Mouse (Mus musculus): ENCODE data around the gene Tmem240. TPM values are rescaled to one million over a fixed set of nuclear protein-coding genes. Genes with fewer than 3 reads are reported as not detected.

The Tmem240 gene
- polyA plus RNA-seq, 1 experiment from 2014 or later, result 10.1 TPM

GRCm38 (mm10) chr4:155774971-155775740 lies 40.6 kb downstream of the Tmem240 start:
- Histone ChIP-seq H3K27me3 (peaks cover 55% of the 10 kb centered on the region), H3K4me3 (replicated peaks) (peak overlapping the region; percentile 38), H3K9me3 (no peaks in the 10 kb centered on the region), H3K4me2 (replicated peaks) (peak overlapping the region; percentile 61), H3K27ac (peak overlapping the region; percentile 27), H3K4me1 (replicated peaks) (peaks cover 21% of the 10 kb centered on the region), H3K9ac (replicated peaks) (peak overlapping the region; percentile 54; the same call in 1 of the 2 replicates), H3K36me3 (no peaks in the 10 kb centered on the region)
- ATAC-seq, result no peak
- 71% methylated on average over 9 of the region's 9 CpGs for WGBS

GRCm38 (mm10) chr4:155775855-155776254 lies 41.3 kb downstream of the Tmem240 start:
- Histone ChIP-seq H3K4me2 (replicated peaks) (no peak overlapping the region), H3K4me1 (replicated peaks) (peaks cover 15% of the 10 kb centered on the region), H3K36me3 (no peaks in the 10 kb centered on the region), H3K27me3 (peaks cover 52% of the 10 kb centered on the region), H3K9me3 (no peaks in the 10 kb centered on the region), H3K27ac (no peak overlapping the region), H3K9ac (replicated peaks) (no peak overlapping the region), H3K4me3 (replicated peaks) (no peak overlapping the region)
- WGBS, result 88% methylated on average over 3 of the region's 3 CpGs
- ATAC-seq, result no peak

- H3K27ac ChIP-seq, result no peak overlapping the region
- no peaks in the 10 kb centered on the region for H3K9me3 ChIP-seq
- WGBS, result 30% methylated on average over 2 of the region's 2 CpGs
Observed at GRCm38 (mm10) chr4:155776704-155777335, 42.2 kb downstream of the Tmem240 start.

DNA sequence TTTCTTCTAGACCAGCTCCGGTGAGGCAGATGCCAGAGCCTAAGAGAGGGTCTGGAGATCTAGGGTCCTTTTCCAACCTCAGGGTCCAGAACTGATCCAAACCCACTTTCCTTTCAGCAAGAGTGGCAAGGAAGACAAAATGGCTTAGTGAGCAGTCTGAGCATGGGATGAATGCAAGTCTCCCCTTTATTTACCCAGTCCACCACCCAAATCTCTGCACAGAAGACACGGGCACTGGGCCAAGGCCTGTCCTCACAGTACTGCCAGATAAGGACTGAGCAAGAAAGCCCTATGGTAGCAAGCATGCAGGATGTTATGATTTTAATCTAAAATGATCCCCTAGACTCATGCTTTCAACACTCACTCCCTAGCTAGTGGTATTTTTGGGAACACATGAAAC lies 43.2 kb downstream of the Tmem240 start:
- H3K27ac ChIP-seq, result no peak overlapping the region

More at GRCm38 (mm10) chr4:155776704-155777335, 42.2 kb downstream of the Tmem240 start:
- ATAC-seq, result no peak
- peaks cover 15% of the 10 kb centered on the region for H3K4me1 ChIP-seq (replicated peaks)
- no peak overlapping the region for H3K4me2 ChIP-seq (replicated peaks)
- no peak overlapping the region for H3K9ac ChIP-seq (replicated peaks)
- H3K36me3 ChIP-seq, result no peaks in the 10 kb centered on the region
- H3K27me3 ChIP-seq, result peaks cover 42% of the 10 kb centered on the region
- H3K4me3 ChIP-seq (replicated peaks), result no peak overlapping the region

DNA sequence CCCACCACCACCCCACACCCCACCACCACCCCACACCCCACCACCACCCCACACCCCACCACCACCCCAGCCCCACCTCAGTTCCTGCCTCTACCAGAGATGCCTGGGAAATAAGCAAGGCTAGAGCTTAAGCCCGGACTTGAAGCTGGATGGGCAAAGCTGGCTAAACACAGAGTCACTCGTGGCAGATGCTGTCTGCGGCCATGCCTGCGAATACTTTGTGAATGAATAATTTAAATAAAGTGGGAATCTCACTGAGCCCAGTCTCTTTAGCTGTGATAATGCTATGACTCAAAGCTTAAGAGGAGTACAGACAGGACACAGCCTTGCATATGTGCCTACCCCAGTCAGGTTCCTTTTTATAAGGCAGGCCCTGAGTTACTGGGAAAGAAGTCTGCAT lies 44.9 kb downstream of the Tmem240 start:
- Histone ChIP-seq H3K27me3 (peaks cover 15% of the 10 kb centered on the region), H3K4me1 (replicated peaks) (peaks cover 16% of the 10 kb centered on the region), H3K4me3 (replicated peaks) (no peak overlapping the region), H3K36me3 (no peaks in the 10 kb centered on the region), H3K9ac (replicated peaks) (no peak overlapping the region), H3K4me2 (replicated peaks) (no peak overlapping the region), H3K27ac (no peak overlapping the region), H3K9me3 (no peaks in the 10 kb centered on the region)
- ATAC-seq, result no peak
- WGBS, result 79% methylated on average over 4 of the region's 4 CpGs

More for the DNA sequence above, 43.2 kb downstream of the Tmem240 start:
- no peak overlapping the region for H3K9ac ChIP-seq (replicated peaks)
- H3K4me3 ChIP-seq (replicated peaks), result no peak overlapping the region
- peaks cover 15% of the 10 kb centered on the region for H3K4me1 ChIP-seq (replicated peaks)
- peaks cover 32% of the 10 kb centered on the region for H3K27me3 ChIP-seq
- H3K36me3 ChIP-seq, result no peaks in the 10 kb centered on the region
- WGBS, result 70% methylated on average over 2 of the region's 2 CpGs
- H3K4me2 ChIP-seq (replicated peaks), result no peak overlapping the region
- H3K9me3 ChIP-seq, result no peaks in the 10 kb centered on the region
- no peak for ATAC-seq

DNA sequence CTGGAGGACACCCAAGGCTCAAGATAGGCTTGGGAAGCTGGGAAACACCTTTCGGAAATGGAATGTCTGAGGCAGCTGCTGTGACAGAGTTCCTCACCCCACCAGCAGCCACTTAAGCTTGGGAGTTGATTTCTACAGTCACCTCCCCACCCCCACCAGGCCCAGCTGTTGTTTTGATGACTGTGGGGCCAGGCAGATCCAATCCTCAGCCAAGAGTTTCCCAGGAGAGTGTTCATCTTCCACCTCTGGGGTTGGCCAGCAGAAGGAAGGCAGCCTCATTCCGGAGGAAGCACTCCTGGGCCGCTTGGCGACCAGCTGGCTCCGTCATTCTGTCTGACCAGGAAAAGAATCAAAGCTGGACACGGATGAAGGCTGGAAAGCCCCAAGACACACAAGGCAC lies 46.3 kb downstream of the Tmem240 start:
- WGBS, result 34% methylated on average over 6 of the region's 6 CpGs

DNA sequence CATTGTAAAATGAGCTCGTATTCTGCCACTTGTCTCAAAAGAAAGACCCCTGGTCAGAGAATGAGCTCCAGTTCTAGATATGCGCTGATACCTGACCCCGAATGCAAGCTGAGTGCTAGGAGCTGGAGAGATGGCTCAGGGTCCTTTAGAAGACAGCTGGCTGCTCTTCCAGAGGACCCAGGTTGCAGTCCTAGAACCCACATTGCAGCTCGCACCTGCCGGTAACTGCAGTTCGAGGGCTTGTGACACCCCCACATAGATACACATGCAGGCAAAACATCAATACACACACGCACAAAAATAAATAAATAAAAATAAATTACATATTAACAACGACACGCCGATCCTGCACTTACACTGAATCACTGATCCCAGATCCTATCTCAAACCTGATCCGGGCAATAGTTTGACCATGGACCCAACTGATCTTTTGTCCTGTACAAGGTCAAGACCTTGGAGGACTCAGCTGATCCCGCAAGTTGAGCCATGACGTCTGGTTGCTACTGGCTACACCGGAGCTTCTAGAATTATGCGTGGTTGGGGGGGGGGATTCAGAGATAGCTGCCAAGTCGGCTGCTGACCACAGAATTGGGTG lies 49.0 kb downstream of the Tmem240 start:
- WGBS, result 41% methylated on average over 16 of the region's 16 CpGs
- H3K4me1 ChIP-seq (replicated peaks), result peaks cover 12% of the 10 kb centered on the region; the same call in 1 of the 2 replicates
- H3K9ac ChIP-seq (replicated peaks), result peak overlapping the region; percentile 88
- no peaks in the 10 kb centered on the region for H3K27me3 ChIP-seq
- peak overlapping the region; percentile 88 for H3K27ac ChIP-seq
- H3K4me3 ChIP-seq (replicated peaks), result peak overlapping the region; percentile 58
- peak overlapping the region; percentile 76 for H3K4me2 ChIP-seq (replicated peaks)
- H3K36me3 ChIP-seq, result no peaks in the 10 kb centered on the region
- H3K9me3 ChIP-seq, result no peaks in the 10 kb centered on the region
- peak; percentile 65 for ATAC-seq

More for the DNA sequence above, 46.3 kb downstream of the Tmem240 start:
- Histone ChIP-seq H3K27ac (no peak overlapping the region), H3K4me3 (replicated peaks) (no peak overlapping the region), H3K36me3 (no peaks in the 10 kb centered on the region), H3K4me1 (replicated peaks) (peaks cover 12% of the 10 kb centered on the region; the same call in 1 of the 2 replicates), H3K9ac (replicated peaks) (no peak overlapping the region), H3K4me2 (replicated peaks) (no peak overlapping the region), H3K9me3 (no peaks in the 10 kb centered on the region), H3K27me3 (peaks cover 1% of the 10 kb centered on the region)
- ATAC-seq, result no peak

DNA sequence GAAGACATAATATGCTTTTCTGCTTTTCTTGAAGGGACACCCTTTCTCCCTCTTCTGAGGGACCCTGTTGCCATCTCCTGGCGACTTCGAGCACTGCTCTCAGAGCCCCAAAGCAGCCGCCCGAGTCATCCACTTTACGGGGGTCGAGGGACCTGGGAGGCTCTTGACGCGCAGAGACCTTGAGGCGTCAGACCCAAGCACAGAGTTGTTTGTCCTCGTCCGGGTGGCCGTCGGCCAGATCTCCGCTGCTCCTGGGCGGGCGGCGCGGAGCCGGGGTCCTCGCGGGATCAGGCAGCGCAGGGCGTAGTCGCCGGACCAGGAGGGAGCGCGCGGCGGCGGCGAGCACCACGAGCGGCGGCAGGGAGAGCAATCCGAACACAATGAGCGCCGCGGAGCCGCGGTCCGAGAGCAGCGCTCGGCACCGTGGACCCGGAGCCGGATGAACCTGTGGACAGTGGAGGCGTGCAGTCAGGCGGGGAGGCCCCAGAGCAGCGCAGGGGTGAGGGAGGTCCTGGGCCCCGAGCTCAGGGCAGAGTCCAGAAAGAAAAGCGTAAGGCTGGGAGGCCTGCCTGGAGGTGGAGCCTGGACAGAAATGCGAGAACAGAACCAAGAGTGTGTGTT lies 49.6 kb downstream of the Tmem240 start:
- under 1% methylated on average over 51 of the region's 52 CpGs for WGBS
- H3K27ac ChIP-seq, result peak overlapping the region; percentile 88
- peak overlapping the region; percentile 76 for H3K4me2 ChIP-seq (replicated peaks)
- no peaks in the 10 kb centered on the region for H3K27me3 ChIP-seq
- peak; percentile 90 for ATAC-seq
- H3K4me1 ChIP-seq (replicated peaks), result peaks cover 12% of the 10 kb centered on the region; the same call in 1 of the 2 replicates
- H3K4me3 ChIP-seq (replicated peaks), result peak overlapping the region; percentile 58
- H3K9me3 ChIP-seq, result no peaks in the 10 kb centered on the region
- peak overlapping the region; percentile 88 for H3K9ac ChIP-seq (replicated peaks)
- H3K36me3 ChIP-seq, result no peaks in the 10 kb centered on the region

- Histone ChIP-seq H3K9me3 (no peaks in the 10 kb centered on the region), H3K27me3 (no peaks in the 10 kb centered on the region), H3K4me2 (replicated peaks) (0 out of 2 replicates have a peak overlapping the region, but pooled peaks have one; percentile 1), H3K27ac (no peak overlapping the region), H3K4me1 (replicated peaks) (peaks cover 12% of the 10 kb centered on the region; the same call in 1 of the 2 replicates), H3K9ac (replicated peaks) (no peak overlapping the region; the same call in 1 of the 2 replicates), H3K4me3 (replicated peaks) (no peak overlapping the region), H3K36me3 (no peaks in the 10 kb centered on the region)
- WGBS, result 80% methylated on average over 10 of the region's 10 CpGs
- ATAC-seq, result no peak
Observed at GRCm38 (mm10) chr4:155785246-155785645, 50.6 kb downstream of the Tmem240 start.

DNA sequence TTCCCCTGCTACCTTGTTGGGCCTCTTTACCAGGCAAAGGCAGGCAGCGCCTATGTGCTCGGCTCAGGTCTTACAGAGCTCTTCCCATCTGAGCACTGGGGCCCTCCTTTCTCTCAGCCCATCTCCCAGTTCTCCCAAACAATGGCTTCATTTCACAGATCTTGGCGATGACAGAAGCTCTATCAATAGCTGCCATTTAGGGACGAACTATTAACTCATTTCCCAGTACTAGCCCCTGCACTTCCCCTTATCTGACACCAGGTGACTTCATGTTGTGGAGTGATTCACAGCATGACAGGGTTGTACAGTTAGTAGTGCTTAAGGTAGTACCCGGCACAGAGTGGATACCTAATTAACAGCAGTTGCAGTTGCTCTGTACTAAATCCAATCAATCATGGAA lies 51.2 kb downstream of the Tmem240 start, which contains the start of gene Tmem88b:
TSS of gene Tmem88b (minus strand) at position 56 of the 400 bp plus-strand sequence.
- Histone ChIP-seq H3K4me2 (replicated peaks) (peak within 1 kb of the TSS; percentile 76), H3K4me1 (replicated peaks) (peaks cover 12% of the 10 kb centered on the region; the same call in 1 of the 2 replicates), H3K27me3 (0 out of 2 replicates have a peak, but pooled peaks cover 4% of the 10 kb centered on the region), H3K36me3 (no peaks in the 10 kb centered on the region), H3K4me3 (replicated peaks) (peak within 1 kb of the TSS; percentile 58), H3K9me3 (no peaks in the 10 kb centered on the region), H3K9ac (replicated peaks) (peak within 1 kb of the TSS; percentile 88; the same call in 1 of the 2 replicates), H3K27ac (peak within 1 kb of the TSS; percentile 88; the same call in 1 of the 2 replicates)
- ATAC-seq, result no peak
- WGBS, result 71% methylated on average over 5 of the region's 5 CpGs

DNA sequence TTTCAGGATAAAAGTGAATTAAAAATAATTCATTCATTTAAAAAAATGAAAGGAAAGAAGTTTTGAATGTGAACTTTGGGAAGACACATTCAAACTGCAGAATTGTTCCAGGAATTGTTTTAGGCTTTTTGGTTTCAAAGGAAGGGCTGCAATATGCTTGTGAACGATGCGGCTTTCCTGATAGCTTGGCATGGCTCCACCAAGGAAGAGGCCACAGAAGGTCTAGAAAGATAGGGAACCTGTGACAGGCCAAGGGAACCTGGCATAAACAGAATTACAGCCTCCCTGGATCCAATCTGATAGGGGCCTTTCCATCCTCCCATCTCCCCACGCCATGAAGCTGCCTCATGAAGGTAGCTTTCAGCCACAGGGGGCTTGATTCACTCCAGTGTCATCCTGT lies 53.7 kb downstream of the Tmem240 start:
- H3K36me3 ChIP-seq, result no peaks in the 10 kb centered on the region
- H3K9ac ChIP-seq (replicated peaks), result no peak overlapping the region
- H3K27me3 ChIP-seq, result 0 out of 2 replicates have a peak, but pooled peaks cover 4% of the 10 kb centered on the region
- no peak overlapping the region for H3K4me3 ChIP-seq (replicated peaks)
- 81% methylated on average over 3 of the region's 3 CpGs for WGBS
- no peak for ATAC-seq
- no peak overlapping the region for H3K27ac ChIP-seq
- peaks cover 11% of the 10 kb centered on the region; the same call in 1 of the 2 replicates for H3K4me1 ChIP-seq (replicated peaks)
- no peak overlapping the region for H3K4me2 ChIP-seq (replicated peaks)
- no peaks in the 10 kb centered on the region for H3K9me3 ChIP-seq
